Mouse (Mus musculus): ENCODE data around the gene Atp2b1. TPM values are rescaled to one million over a fixed set of nuclear protein-coding genes. Genes with fewer than 3 reads are reported as not detected.

Gene Atp2b1
- polyA plus RNA-seq, 2 experiments = 40.9 to 131 TPM

- Histone ChIP-seq H3K36me3 (ENCODE audit: control insufficient read depth, insufficient read depth, low read length) (no peaks in the 10 kb centered on the region; the same call in 1 of the 2 replicates), H3K9me3 (ENCODE audit: control insufficient read depth, low read length) (no peaks in the 10 kb centered on the region), H3K27me3 (ENCODE audit: control insufficient read depth, insufficient read depth, low read length) (no peaks in the 10 kb centered on the region), H3K27ac (replicated peaks; ENCODE audit: low read depth, low read length) (no peak overlapping the region), H3K4me1 (ENCODE audit: control insufficient read depth, insufficient read depth, low read length) (no peaks in the 10 kb centered on the region), H3K4me2 (replicated peaks; ENCODE audit: low read depth, low read length, severe bottlenecking) (no peak overlapping the region), H3K9ac (ENCODE audit: low read depth, low read length, severe bottlenecking) (no peak overlapping the region), H3K4me3 (replicated peaks; ENCODE audit: low read length) (no peak overlapping the region)
- ATAC-seq (ENCODE audit: low FRiP score, low read depth) (no peak), DNase-seq (ENCODE audit: low spot score) (no peak)
- WGBS = 82% methylated on average over 7 of the region's 7 CpGs
- TF ChIP-seq POLR2A (IDR thresholded peaks at IDR 0.05; ENCODE audit: borderline replicate concordance, extremely low read depth, insufficient read depth, insufficient read length) = no peak
These were observed 115.6 kb downstream of the Atp2b1 start for GRCm38 (mm10) chr10:99029844-99030243.

- Histone ChIP-seq H3K4me1 (ENCODE audit: control insufficient read depth, insufficient read depth, low read length) (no peaks in the 10 kb centered on the region), H3K4me2 (replicated peaks; ENCODE audit: low read depth, low read length, severe bottlenecking) (no peak overlapping the region), H3K9me3 (ENCODE audit: control insufficient read depth, low read length) (no peaks in the 10 kb centered on the region), H3K4me3 (replicated peaks; ENCODE audit: low read length) (no peak overlapping the region), H3K27me3 (ENCODE audit: control insufficient read depth, insufficient read depth, low read length) (no peaks in the 10 kb centered on the region), H3K27ac (replicated peaks; ENCODE audit: low read depth, low read length) (no peak overlapping the region), H3K9ac (ENCODE audit: low read depth, low read length, severe bottlenecking) (no peak overlapping the region), H3K36me3 (ENCODE audit: control insufficient read depth, insufficient read depth, low read length) (no peaks in the 10 kb centered on the region)
- no peak for DNase-seq (ENCODE audit: low spot score)
- no peak for TF ChIP-seq POLR2A (IDR thresholded peaks at IDR 0.05; ENCODE audit: borderline replicate concordance, extremely low read depth, insufficient read depth, insufficient read length)
- no peak for ATAC-seq (ENCODE audit: low FRiP score, low read depth)
- 90% methylated on average over 15 of the region's 15 CpGs for WGBS
These were observed 119.9 kb downstream of the Atp2b1 start for GRCm38 (mm10) chr10:99033830-99034828.

GRCm38 (mm10) chr10:99037185-99038065, 123.2 kb downstream of the Atp2b1 start:
- H3K4me1 ChIP-seq (ENCODE audit: control insufficient read depth, insufficient read depth, low read length) = no peaks in the 10 kb centered on the region
- no peak for ATAC-seq (ENCODE audit: low FRiP score, low read depth)
- no peaks in the 10 kb centered on the region for H3K27me3 ChIP-seq (ENCODE audit: control insufficient read depth, insufficient read depth, low read length)
- no peaks in the 10 kb centered on the region for H3K9me3 ChIP-seq (ENCODE audit: control insufficient read depth, low read length)
- WGBS = 75% methylated on average over 21 of the region's 21 CpGs
- H3K4me3 ChIP-seq (replicated peaks; ENCODE audit: low read length) = no peak overlapping the region
- no peak for DNase-seq (ENCODE audit: low spot score)
- H3K9ac ChIP-seq (ENCODE audit: low read depth, low read length, severe bottlenecking) = no peak overlapping the region
- no peak overlapping the region for H3K4me2 ChIP-seq (replicated peaks; ENCODE audit: low read depth, low read length, severe bottlenecking)
- TF ChIP-seq POLR2A (IDR thresholded peaks at IDR 0.05; ENCODE audit: borderline replicate concordance, extremely low read depth, insufficient read depth, insufficient read length) = no peak
- H3K36me3 ChIP-seq (ENCODE audit: control insufficient read depth, insufficient read depth, low read length) = no peaks in the 10 kb centered on the region
- no peak overlapping the region for H3K27ac ChIP-seq (replicated peaks; ENCODE audit: low read depth, low read length)

- H3K36me3 ChIP-seq (ENCODE audit: control insufficient read depth, insufficient read depth, low read length) = no peaks in the 10 kb centered on the region
- H3K4me1 ChIP-seq (ENCODE audit: control insufficient read depth, insufficient read depth, low read length) = no peaks in the 10 kb centered on the region
- DNase-seq (ENCODE audit: low spot score) (no peak), ATAC-seq (ENCODE audit: low FRiP score, low read depth) (no peak)
- no peak overlapping the region for H3K27ac ChIP-seq (replicated peaks; ENCODE audit: low read depth, low read length)
- no peaks in the 10 kb centered on the region for H3K9me3 ChIP-seq (ENCODE audit: control insufficient read depth, low read length)
- no peak overlapping the region for H3K4me2 ChIP-seq (replicated peaks; ENCODE audit: low read depth, low read length, severe bottlenecking)
- H3K27me3 ChIP-seq (ENCODE audit: control insufficient read depth, insufficient read depth, low read length) = no peaks in the 10 kb centered on the region
- no peak for TF ChIP-seq POLR2A (IDR thresholded peaks at IDR 0.05; ENCODE audit: borderline replicate concordance, extremely low read depth, insufficient read depth, insufficient read length)
- WGBS = 57% methylated on average over 3 of the region's 3 CpGs
- no peak overlapping the region for H3K4me3 ChIP-seq (replicated peaks; ENCODE audit: low read length)
- H3K9ac ChIP-seq (ENCODE audit: low read depth, low read length, severe bottlenecking) = no peak overlapping the region
These were observed 124.7 kb downstream of the Atp2b1 start for GRCm38 (mm10) chr10:99038866-99039265.

GRCm38 (mm10) chr10:99040171-99040570, 126.0 kb downstream of the Atp2b1 start:
- no peak for ATAC-seq (ENCODE audit: low FRiP score, low read depth)
- Histone ChIP-seq H3K4me2 (replicated peaks; ENCODE audit: low read depth, low read length, severe bottlenecking) (no peak overlapping the region), H3K27me3 (ENCODE audit: control insufficient read depth, insufficient read depth, low read length) (no peaks in the 10 kb centered on the region), H3K36me3 (ENCODE audit: control insufficient read depth, insufficient read depth, low read length) (no peaks in the 10 kb centered on the region), H3K27ac (replicated peaks; ENCODE audit: low read depth, low read length) (no peak overlapping the region), H3K4me1 (ENCODE audit: control insufficient read depth, insufficient read depth, low read length) (no peaks in the 10 kb centered on the region), H3K4me3 (replicated peaks; ENCODE audit: low read length) (no peak overlapping the region), H3K9me3 (ENCODE audit: control insufficient read depth, low read length) (no peaks in the 10 kb centered on the region), H3K9ac (ENCODE audit: low read depth, low read length, severe bottlenecking) (no peak overlapping the region)
- WGBS = 81% methylated on average over 5 of the region's 5 CpGs
- no peak for DNase-seq (ENCODE audit: low spot score)
- no peak for TF ChIP-seq POLR2A (IDR thresholded peaks at IDR 0.05; ENCODE audit: borderline replicate concordance, extremely low read depth, insufficient read depth, insufficient read length)

All from limb, embryonic 14.5 days (tissue).